Mouse (Mus musculus): Measurements from ENCODE around the gene Ppp4r3a. TPM values are rescaled to one million over a fixed set of nuclear protein-coding genes. Genes with fewer than 3 reads are reported as not detected.

Ppp4r3a gene
- total RNA-seq, 4 experiments from 2014 or later: 13.6 to 18.2 (median 15.9) TPM

DNA sequence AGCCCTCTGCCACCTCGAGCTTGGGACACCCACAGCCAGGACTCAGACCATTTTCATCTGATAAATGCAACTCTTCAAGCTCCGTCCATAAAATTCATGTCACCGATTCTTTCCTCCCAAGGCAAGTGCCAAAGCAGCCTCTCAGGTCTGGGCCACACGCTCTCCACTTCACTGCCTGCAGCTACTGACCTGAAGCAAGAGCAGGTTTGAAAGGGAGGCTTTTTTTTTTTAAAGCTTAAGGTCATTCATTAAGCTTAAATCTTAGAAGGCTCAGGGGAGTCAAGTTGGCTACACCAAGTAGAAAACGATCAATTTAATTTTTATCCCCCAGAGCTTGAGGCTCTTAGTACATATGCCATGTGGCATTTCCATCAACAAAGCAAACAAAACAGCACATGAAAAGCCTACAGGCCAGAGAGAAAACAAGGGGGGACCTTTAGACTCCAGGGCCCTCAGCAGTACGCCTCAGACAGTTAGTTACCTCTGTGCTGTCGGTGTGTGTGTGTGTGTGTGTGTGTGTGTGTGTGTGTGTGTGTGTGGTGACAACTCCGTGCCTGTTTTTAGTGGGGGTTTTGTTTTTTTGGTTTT, 70.3 kb downstream of the Ppp4r3a start:
- no peak for DNase-seq (ENCODE audit: low spot score in 2 of 2)

DNA sequence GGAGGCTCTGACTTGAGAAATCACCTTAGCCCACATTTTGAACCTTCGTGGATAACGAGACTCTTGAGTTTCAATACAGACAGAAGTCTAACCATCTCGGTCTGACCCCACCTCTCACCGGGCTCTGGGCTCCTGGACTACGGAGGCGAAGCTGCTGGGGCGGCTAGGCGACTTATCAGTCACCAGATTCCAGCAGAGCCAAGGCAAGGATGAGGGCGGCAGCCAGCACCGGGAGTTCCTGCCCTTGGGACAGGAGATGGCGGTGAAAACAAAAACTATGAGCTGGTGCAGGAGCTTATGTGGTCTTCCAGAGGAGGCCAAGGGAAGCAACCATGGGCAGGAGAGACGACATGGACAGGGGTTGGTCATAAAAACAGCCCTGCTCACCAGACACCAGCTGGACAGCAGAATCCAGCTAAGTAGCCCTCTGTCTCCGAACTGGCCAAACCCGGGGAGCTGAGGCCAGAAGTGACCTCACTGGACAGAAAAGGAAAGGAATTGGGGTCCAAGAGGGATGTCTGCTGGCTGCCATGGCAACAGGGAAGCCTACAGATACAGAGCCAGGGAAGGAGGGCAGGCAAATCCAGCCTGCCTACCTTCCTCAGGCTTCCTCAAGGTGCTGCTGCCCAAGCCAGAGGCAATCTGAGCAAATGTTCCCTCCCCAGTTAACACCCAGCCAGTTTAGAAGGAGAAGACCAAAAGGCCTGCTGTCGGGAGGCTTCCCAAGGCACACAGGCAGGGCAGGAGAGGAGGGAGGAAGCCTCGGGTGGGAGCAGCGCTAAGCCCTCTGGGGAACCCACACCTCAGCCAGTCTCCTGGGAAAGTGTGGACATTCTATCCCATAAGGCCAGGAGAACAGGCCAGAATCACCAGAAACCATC, 71.1 kb downstream of the Ppp4r3a start:
- no peak for DNase-seq (ENCODE audit: low spot score in 2 of 2)

DNA sequence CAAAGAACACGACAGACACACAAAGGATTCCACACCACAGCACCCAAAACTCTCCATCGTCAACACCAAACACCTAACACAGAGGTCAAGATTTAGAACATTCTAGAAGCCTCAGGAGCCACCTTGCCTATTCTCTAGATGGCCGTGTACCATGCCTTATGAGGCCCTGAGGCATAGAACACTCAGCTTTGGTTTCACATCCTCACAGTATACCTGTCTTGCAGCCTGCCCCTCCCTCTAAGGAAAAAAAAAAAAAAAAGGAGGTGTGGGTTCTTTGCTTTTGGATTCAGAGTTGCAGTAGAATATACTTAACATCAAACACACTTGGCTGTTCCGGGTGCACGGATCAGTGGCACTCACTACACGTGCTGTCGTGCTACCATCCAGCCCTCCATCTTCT, 72.5 kb downstream of the Ppp4r3a start:
- no peak for DNase-seq (ENCODE audit: low spot score in 2 of 2)

DNA sequence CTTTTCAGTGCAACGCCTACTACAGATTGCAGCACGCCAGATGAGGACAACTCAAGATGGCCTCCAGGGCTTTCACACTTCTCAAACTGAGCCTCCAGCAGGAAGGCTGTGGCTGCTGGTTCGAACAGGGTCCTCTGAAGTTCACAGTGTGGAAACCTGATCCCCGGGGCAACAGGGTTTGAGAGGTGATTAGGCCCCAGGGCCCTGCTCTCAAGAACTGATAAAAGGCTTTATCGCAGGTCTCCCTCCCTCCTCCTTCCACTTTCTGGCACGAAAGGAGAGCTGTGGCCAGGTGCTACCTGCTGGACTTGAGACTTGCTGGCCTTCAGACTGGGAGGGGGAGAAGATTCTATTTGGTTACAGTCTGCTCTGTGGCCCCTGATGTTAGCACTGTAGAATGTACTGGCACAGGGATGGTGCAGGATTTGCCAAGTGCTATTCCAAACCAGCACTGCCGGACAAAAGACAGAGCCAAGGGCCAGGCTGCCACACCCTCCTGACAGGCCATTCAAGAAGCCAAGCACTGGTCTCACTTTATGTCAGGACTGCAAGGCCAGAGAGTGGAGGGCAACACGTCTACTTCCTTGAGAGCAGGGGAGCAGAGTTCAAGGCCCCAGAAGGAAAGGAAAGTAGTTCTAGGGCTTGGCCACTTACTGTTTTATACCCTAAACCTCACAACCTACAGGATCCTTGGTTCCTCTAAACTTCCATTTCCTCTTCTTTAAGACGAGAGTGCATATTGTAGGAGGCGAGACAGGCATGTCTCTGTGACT, 73.2 kb downstream of the Ppp4r3a start:
- peak; percentile 57 to 77 for DNase-seq (ENCODE audit: low spot score in 2 of 2)

DNA sequence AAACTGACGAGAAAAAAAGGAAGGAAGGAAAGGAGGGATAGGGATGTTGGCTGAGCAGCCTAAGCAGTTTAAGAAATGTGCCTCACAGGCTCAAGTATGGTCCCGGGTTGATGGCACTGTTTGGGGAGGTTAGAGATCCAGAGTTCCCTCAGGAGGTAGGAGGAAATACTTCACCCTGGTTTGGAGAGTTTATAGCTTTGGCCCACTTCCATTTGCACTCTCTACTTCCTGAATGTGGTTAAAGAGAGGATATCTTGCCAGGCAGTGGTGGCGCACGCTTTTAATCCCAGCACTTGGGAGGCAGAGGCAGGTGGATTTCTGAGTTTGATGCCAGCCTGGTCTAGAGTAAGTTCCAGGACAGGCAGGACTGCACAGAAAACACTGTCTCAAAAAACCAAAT, 74.3 kb downstream of the Ppp4r3a start:
- DNase-seq (ENCODE audit: low spot score in 2 of 2): no peak

DNA sequence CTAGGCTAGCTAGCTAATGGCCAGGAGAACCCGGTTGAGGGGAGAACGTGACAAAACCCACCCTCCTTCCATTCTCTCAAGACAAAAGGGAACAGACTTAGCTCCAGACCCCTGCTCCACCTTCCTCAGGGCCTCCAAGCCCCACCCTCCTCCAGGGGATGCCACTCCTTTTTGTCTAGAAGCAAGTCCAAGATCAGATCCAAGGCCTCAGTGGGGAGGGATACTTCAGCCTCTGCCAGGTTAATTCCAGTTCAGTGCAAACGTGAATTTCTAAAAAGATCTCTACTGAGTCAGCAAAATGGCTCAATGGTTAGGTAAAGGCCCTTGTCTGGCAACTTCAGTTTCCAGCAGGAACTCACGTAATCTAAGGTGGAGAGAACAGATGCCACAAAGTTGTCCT, 74.9 kb downstream of the Ppp4r3a start:
- no peak for DNase-seq (ENCODE audit: low spot score in 2 of 2)

DNA sequence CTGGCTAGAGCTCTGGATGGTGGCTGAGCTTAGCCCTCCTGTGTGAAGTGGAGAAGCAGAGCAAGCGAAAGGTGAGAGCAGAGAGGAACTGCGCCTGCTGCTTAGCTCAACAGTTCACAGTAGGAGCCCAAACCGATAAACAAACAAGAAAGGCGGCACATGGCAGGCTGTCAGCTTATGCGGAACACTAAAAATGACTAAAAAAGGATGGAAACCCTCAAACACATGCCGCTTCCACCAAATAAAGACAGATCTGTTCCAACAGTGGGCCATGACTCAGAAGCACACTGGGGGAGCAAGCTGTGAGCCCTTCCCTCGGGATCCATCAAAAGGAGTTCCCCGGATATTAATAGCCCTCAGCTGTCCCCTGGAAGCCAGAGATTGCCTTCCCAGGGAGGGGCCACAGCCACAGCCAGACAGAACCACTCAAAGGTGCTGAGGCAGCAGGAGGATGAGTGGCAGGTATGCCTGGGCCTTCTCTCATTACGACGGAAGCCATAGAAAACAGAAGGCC, 75.5 kb downstream of the Ppp4r3a start:
- peak; percentile 72 to 84 for DNase-seq (ENCODE audit: low spot score in 2 of 2)

DNA sequence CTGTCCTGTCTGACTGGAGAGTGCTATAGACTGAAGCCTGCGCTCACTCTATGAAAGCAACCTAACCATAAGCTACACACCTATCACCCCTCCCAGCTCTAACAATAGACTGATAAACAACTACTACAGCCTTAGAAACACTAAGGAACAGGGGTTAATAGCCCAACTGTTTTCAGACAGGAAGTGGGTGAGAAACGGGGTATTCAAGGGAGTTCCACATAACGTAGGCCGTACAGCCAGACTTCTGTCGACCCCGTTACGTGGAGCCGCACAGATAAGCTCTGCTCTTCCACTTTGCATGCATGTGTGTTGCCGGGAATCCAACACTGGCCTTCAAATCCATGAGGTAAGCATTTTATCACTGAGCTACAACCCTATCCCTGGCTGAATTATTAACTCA, 76.1 kb downstream of the Ppp4r3a start:
- no peak for DNase-seq (ENCODE audit: low spot score in 2 of 2)

DNA sequence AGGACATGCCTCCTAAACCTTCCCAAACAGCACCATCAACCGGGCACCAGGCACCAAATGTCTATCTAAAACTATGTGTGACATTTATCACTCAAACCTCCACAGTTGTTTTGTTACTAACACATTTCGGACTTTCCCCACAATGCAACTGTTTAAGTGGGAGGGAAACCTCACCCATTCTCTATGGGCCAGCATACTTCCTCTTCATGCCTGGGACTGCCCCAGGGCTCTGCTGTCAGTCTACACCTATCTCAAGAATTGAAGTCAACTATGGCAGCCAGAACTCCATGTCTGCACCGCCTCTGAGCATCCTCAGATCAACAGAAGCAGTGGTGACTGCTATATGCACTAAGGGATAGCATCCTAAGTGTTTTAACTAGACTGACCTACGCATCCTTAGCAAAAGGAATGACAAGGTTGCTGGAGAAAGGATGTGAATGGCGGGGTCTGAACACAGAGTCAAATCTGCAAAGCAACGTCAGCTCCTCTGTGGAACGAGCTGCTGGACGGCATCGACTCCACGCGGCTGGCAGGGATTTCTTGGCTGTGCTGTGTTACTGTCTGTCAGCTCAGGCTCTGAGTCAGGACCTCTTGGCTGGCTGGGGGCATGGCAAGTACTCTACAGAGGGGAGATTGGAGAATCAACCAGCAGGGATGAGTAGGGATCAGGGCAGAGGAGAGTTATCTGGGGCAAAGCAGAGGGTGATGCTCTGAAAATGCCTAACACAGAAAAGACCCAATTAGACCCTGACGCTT, 77.7 kb downstream of the Ppp4r3a start:
- DNase-seq (ENCODE audit: low spot score in 2 of 2): no peak

DNA sequence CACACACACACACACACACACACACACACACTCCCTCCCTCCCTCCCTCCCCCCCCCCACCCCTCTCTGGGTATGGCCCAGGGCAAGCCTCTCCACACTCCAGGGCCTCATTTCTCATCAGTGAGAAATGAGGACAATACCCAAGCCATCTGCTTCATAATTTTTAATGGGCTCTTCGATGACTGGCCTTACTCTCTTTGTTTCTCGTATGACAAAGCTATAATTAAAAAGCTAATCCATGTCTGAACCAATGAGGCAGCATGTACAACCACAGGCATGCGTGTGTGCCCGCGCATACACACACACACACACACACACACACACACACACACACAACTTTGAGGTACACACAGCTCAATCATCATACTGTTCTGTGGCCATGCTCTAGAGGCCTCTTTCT, 78.5 kb downstream of the Ppp4r3a start:
- no peak for DNase-seq (ENCODE audit: low spot score in 2 of 2)

DNA sequence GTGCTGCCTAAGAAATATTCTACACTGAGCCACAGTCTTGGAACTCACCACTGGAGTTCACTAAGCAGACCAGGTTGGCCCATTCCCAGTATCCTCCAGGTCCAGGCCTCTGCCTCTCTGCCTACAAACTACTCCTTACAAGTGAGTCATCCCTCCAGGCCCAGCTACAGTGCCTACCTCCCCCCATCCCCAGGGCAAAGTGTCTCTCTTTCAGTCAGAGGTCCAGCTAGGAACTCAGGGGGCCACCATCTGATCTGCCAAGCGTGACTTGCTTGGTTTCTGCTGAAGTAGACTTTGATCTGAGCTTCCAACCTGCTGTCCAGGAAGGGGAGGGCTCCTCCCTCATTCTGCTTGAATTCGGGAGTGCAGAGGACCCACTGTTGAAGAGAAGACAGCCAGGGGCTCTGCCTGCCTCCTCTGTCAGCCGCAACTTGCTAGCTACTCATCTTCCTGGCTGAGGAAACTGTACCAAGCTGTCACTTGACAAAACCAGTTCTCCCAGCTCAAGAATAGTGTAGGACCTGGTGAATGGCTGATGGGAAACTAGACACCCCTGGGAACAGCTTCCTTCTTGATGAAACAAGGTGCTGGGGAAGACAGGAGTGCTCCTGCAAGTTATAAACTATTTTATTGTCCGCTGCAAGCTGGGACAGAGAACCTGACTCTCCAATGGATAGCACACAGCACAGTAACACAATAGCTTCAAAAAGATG, 80.5 kb downstream of the Ppp4r3a start:
- no peak for DNase-seq (ENCODE audit: low spot score in 2 of 2)

DNA sequence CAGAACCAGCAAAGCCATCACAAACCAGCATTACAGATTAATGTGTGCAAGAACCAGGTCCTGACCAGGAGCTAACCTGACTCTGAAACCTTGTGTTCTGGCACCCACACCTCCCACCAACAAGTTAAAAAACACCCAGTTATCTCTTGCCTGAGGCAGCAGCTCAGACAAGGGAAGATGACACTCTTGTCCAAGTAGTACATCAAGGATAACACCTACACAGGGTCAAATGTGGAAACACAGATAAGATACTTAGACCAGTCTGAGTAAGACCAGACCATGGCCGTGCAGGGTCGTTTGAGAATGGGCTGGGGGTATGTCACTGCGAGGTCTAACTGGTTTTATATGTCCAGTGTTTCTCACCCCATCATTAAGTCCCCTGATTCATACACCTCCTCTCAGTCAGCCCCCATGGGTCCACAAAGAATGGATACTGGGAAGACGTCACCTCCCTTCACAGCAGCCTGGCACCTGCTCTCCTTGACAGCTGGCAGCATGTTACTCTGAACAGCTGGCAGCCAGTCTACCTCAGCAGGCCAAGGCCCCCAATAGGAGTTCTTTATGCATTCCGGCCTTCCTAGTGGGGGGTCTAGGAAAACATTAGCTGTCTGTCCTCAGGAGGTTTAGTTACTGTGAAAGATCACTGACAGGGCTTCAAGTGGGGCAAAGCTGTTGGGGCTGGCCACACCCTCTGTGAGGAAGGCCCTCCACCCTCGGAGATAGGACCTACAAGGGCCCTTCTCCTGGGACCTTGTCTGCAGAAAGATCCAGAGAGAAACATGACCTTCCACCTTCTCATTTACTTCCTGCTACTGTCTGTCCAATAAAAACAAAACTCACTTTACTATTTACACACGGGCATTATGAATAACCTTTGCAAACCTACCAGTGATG, 84.2 kb downstream of the Ppp4r3a start:
- DNase-seq (ENCODE audit: low spot score in 2 of 2): no peak

DNA sequence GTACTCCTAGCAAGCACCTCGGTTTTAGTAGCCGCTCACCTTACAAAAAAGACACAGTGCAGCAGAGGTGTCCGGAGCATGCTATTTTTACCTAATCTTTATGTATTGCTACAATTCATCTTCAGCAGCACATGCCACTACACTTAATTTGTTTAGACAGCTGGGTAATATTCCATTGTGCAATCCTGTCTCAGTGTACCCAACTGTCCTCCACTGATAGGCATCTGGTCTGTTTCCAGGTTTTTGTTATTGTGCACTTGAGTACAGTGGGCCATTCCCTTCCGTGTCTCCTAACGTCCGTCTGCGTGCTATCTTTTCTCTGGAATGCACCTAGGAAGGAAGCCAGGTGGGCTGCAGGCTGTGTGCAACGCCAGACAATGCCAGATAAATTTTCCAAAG, 84.9 kb downstream of the Ppp4r3a start:
- DNase-seq (ENCODE audit: low spot score in 2 of 2): no peak

DNA sequence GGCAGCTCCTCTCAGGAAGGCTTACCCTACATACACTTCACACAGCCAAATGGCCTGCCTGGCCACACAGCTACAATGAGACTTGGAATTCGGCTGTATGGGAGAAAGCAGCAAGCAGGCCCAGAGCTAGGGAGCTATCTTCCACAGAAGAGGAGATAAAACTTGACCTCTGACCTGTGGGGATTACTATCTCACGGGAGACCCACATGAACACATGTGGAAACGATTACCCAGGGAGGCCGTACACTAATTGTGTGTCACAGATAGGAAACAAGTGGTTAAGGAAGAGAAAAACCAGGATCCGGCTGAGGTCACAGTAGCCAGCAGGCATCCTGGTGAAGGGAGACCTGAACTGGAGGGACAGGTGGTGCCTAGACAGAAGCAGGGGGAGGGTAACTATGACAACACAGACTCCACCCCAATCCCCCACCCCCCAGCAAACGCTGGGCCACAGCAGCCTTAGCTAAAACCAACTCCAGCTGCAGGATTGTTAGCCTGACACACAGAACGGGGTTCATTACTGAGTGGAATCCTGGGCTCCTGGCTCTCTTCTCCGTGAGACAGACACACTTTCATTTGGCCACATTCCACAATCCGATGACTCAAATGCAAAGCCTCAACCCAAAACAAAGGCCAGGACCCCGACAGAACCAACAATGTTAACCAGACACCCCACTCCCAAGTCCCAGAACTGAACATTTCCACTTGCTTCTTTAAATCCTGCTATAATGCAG, 85.5 kb downstream of the Ppp4r3a start:
- no peak for DNase-seq (ENCODE audit: low spot score in 2 of 2)

DNA sequence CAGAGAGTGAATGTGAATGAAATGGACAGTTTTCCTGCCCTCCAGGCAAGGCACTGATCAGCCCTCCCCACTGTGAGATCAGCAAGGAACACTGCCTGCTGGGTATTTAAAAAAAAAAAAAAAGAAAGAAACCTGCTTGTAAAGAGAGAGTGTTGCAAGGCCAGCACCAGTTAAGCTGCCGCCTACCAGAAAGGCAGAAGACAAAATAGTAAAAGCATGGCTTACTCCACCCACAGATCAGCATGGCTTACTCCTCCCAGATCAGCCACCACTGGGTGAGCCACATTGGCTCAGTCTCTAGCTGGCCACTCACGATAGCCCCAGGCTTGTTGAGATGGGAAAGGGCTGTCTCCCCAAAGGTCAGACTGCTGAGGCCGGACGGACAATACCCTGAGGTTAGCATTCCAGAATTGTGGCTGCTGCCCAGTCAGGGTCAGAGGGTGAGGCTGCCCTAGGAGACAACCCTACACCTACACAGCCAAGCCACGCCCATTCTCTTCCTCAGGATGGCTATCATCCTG, 87.1 kb downstream of the Ppp4r3a start:
- DNase-seq (ENCODE audit: low spot score in 2 of 2): no peak

DNA sequence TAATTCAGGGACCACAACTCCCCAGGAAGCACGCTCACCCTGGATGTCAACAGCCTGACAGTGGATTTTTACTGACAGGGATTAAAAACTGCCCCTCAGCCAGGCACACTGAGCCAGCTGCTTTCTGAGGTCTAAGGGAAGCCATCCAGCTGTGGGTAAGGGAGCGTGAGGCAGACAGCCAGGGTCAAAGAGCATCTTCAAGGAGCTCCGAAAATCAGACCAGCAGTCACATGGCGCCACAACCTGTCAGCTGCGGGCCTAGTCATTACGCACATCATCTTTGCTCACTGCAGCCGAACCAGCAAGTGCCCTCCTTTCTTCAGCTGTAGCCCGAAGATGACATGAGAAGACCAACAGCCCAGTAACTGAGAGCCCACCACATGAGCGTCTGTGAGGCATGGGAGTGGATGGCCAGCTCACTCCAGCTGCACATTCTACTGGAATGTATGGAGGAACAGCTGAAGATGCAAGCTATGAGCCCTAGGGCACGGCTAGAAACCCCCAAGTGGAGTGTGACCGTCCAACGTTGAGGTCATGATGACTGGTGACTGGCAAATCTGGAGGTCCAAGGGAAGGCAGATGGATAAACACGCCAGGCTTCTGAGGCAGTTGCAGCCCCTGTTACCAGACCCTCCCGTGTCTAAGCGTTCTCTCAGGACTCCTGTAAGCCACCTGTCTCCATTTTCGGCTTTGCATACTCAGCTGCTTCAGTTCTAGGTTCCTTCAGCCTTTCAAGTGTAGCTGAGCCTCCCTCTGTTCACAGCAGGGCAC, 87.7 kb downstream of the Ppp4r3a start:
- DNase-seq (ENCODE audit: low spot score in 2 of 2): no peak

DNA sequence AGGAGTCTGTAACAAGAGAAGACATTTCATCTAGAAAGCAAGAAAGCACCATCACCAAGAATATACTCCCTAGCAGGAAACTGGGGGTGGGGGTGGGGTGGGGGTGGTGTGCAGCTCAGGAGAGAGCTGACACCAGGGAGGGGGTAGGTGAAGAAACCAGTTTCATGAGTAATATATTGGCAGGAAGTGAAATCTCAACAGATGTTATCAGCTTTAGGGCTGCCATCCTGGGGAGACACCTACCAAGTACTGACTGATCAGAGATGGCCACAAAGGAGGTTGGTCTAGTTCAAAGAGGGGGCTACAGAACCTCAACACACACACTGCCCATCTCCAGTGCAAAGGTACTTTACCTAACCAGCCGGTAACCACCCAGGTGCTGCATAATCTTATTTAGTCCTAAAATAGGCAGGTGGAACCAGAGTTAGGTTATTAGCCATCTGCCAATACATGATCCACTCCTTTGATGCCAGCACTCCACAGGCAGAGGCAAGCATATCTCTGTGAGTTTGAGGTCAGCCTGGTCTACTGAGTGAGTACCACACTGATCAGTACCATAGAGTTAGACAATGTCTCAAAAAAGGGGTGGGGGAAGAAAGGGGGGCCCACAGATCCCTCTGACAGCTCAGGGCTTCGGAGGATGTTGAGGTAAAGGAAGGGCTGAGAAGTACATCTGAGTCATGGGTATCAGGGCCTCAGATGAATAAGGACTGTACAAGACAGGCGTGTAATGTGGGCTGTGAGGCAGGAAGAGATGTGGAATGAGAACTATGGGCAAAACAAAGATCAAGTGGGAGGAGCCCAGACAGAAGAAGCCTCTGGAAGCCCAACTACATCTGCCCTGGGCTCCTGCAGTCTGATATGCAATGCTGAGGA, 89.1 kb downstream of the Ppp4r3a start:
- no peak for DNase-seq (ENCODE audit: low spot score in 2 of 2)
